ENCODE assay signal across 12 mouse cellular contexts in the genomic region with DNA sequence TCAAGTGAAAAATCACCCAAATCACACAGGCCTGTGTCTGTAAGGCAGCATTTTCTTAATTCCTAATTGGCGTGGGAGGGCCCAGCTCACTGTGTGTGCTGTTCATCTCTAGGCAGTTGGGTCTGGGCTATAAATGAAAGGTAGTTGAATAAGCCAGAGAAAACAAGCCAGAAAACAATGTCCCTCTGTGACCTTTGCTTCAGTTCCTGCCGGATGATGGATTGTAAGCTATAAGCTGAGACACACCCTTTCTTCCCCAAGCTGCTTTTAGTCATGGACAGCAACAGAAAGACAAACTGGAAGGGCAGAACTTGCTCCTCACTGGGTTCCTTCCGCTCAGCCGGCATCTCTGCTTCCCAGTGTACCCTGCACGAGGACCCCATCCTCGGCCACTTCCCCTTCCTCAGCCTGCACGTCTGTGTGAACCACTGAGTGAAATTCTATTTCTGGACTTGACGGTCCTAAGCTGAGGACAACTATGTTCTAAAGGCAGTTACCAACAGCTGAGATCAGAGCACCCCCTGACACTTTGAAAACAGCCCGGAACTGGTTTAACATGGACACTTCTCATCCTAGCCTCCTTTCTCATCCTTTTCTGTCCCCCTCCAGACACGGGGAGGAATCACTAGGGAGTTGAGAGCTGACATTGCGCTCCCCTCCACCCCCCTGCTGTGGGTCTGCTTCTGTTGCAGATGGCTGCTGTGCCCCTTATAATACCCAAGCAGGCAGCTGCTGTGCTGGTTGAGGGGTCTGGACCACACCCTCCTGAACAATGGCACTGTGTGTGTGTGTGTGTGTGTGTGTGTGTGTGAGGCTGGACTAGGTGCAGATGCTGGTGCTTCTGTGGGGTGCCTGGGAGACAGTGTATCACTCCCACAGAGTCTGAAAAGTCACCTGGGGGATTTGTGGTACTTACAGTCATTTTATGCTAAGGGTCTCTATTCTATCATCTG. TPM values are rescaled to one million over a fixed set of nuclear protein-coding genes. Genes with fewer than 3 reads are reported as not detected.
DNase-seq lines count a peak whose midpoint lies in the region; ATAC-seq and TF ChIP-seq lines count a peak whose summit lies in the region.
"Had no signal": no experiment of that assay in that cellular context is flagged by ENCODE, and none has a peak within 500 bp of the region (broad histone marks: within the 10 kb centered on the region; RNA-seq: fewer than 3 reads in every experiment).

No protein-coding gene starts in this region.

- H3K9me3 ChIP-seq in forebrain, embryonic 10.5 days, result peaks cover 7% of the 10 kb centered on the region
- peaks cover 5% of the 10 kb centered on the region for H3K9me3 ChIP-seq in forebrain, embryonic 13.5 days (replicated peaks)
- H3K9me3 ChIP-seq in midbrain, embryonic 11.5 days (ENCODE audit: control insufficient read depth, low read length), result no peaks in the 10 kb centered on the region
- no peaks in the 10 kb centered on the region for H3K9me3 ChIP-seq in midbrain, postnatal 0 days (ENCODE audit: low read length)
- H3K9me3 ChIP-seq in hindbrain, embryonic 12.5 days (replicated peaks), result no peaks in the 10 kb centered on the region
- H3K9me3 ChIP-seq: liver, embryonic 13.5 days had no signal

- no peak overlapping the region for H3K4me3 ChIP-seq in forebrain, embryonic 10.5 days
- no peak overlapping the region for H3K4me3 ChIP-seq in forebrain, embryonic 13.5 days
- H3K4me3 ChIP-seq in midbrain, embryonic 11.5 days (ENCODE audit: low read depth, low read length), result no peak overlapping the region
- no peak overlapping the region for H3K4me3 ChIP-seq in midbrain, postnatal 0 days (ENCODE audit: low read depth, low read length)
- H3K4me3 ChIP-seq in hindbrain, embryonic 12.5 days, result no peak overlapping the region
- H3K4me3 ChIP-seq: liver, embryonic 13.5 days had no signal

- 76% methylated on average over 11 of the region's 11 CpGs for WGBS in forebrain, embryonic 10.5 days
- WGBS in forebrain, embryonic 13.5 days, result 58% methylated on average over 11 of the region's 11 CpGs
- 70% methylated on average over 11 of the region's 11 CpGs for WGBS in midbrain, embryonic 11.5 days
- 60% methylated on average over 11 of the region's 11 CpGs for WGBS in midbrain, postnatal 0 days
- WGBS in hindbrain, embryonic 12.5 days, result 42% methylated on average over 11 of the region's 11 CpGs

- H3K4me1 ChIP-seq in forebrain, embryonic 10.5 days, result peaks cover 20% of the 10 kb centered on the region
- H3K4me1 ChIP-seq in forebrain, embryonic 13.5 days, result peaks cover 12% of the 10 kb centered on the region
- peaks cover 9% of the 10 kb centered on the region for H3K4me1 ChIP-seq in midbrain, embryonic 11.5 days (ENCODE audit: control insufficient read depth, insufficient read depth, low read length)
- no peaks in the 10 kb centered on the region for H3K4me1 ChIP-seq in midbrain, postnatal 0 days (ENCODE audit: insufficient read depth, low read length)
- peaks cover 15% of the 10 kb centered on the region for H3K4me1 ChIP-seq in hindbrain, embryonic 12.5 days
- H3K4me1 ChIP-seq: liver, embryonic 13.5 days had no signal

- no peaks in the 10 kb centered on the region for H3K27me3 ChIP-seq in forebrain, embryonic 10.5 days (ENCODE audit: poor library complexity, severe bottlenecking)
- no peaks in the 10 kb centered on the region for H3K27me3 ChIP-seq in forebrain, embryonic 13.5 days
- H3K27me3 ChIP-seq in midbrain, embryonic 11.5 days (ENCODE audit: control insufficient read depth, insufficient read depth, low read length), result no peaks in the 10 kb centered on the region
- H3K27me3 ChIP-seq in midbrain, postnatal 0 days (ENCODE audit: insufficient read depth, low read length), result no peaks in the 10 kb centered on the region
- no peaks in the 10 kb centered on the region for H3K27me3 ChIP-seq in hindbrain, embryonic 12.5 days
- H3K27me3 ChIP-seq: liver, embryonic 13.5 days had no signal

- ATAC-seq in forebrain, embryonic 13.5 days, result no peak
- no peak for ATAC-seq in midbrain, embryonic 11.5 days (ENCODE audit: low FRiP score)
- ATAC-seq in midbrain, postnatal 0 days (ENCODE audit: low FRiP score), result no peak
- ATAC-seq in hindbrain, embryonic 12.5 days (ENCODE audit: low FRiP score), result peak; percentile 64
- 0 out of 2 replicates have a peak, but pooled peaks have one; percentile 13 for ATAC-seq in neutrophil, adult 5-6 weeks (ENCODE audit: extremely low read depth, insufficient number of reproducible peaks, low FRiP score, poor library complexity, severe bottlenecking)

- H3K4me2 ChIP-seq in forebrain, embryonic 13.5 days, result no peak overlapping the region
- no peak overlapping the region for H3K4me2 ChIP-seq in midbrain, embryonic 11.5 days
- no peak overlapping the region for H3K4me2 ChIP-seq in midbrain, postnatal 0 days (ENCODE audit: low read depth, low read length, poor library complexity, severe bottlenecking)
- H3K4me2 ChIP-seq in hindbrain, embryonic 12.5 days (replicated peaks), result no peak overlapping the region
- H3K4me2 ChIP-seq: liver, embryonic 13.5 days had no signal

- no peak for DNase-seq in forebrain, embryonic 10.5 days (ENCODE audit: extremely low spot score, low spot score)
- DNase-seq in midbrain, embryonic 11.5 days (ENCODE audit: low spot score, missing footprints), result peak; percentile 82
- DNase-seq in midbrain, postnatal 0 days (ENCODE audit: low spot score), result no peak
- DNase-seq in thymus, adult 18-20 months, result no peak
- DNase-seq in ovary, postnatal 14 days (ENCODE audit: low spot score), result no peak
- DNase-seq: adrenal gland, adult 2 months; heart, adult 18-20 months; kidney, adult 9 months; liver, embryonic 13.5 days had no signal

- H3K9ac ChIP-seq in forebrain, embryonic 13.5 days, result no peak overlapping the region
- no peak overlapping the region for H3K9ac ChIP-seq in midbrain, embryonic 11.5 days (ENCODE audit: low read length)
- H3K9ac ChIP-seq in midbrain, postnatal 0 days (replicated peaks; ENCODE audit: low read length, poor library complexity, severe bottlenecking), result no peak overlapping the region
- H3K9ac ChIP-seq in hindbrain, embryonic 12.5 days, result no peak overlapping the region
- H3K9ac ChIP-seq: liver, embryonic 13.5 days had no signal

- no peaks in the 10 kb centered on the region for H3K36me3 ChIP-seq in forebrain, embryonic 10.5 days (replicated peaks)
- H3K36me3 ChIP-seq in forebrain, embryonic 13.5 days (ENCODE audit: poor library complexity, severe bottlenecking), result no peaks in the 10 kb centered on the region
- H3K36me3 ChIP-seq in midbrain, embryonic 11.5 days (ENCODE audit: control insufficient read depth, insufficient read depth, low read length), result no peaks in the 10 kb centered on the region
- no peaks in the 10 kb centered on the region for H3K36me3 ChIP-seq in midbrain, postnatal 0 days (ENCODE audit: insufficient read depth, low read length)
- no peaks in the 10 kb centered on the region for H3K36me3 ChIP-seq in hindbrain, embryonic 12.5 days
- H3K36me3 ChIP-seq: liver, embryonic 13.5 days had no signal

- no peak for TF ChIP-seq CTCF in midbrain, postnatal 0 days (IDR thresholded peaks at IDR 0.05)

- H3K27ac ChIP-seq in forebrain, embryonic 10.5 days, result peak overlapping the region; percentile 68
- H3K27ac ChIP-seq in forebrain, embryonic 13.5 days, result no peak overlapping the region
- H3K27ac ChIP-seq in midbrain, embryonic 11.5 days (ENCODE audit: low read depth, low read length), result no peak overlapping the region
- H3K27ac ChIP-seq in midbrain, postnatal 0 days (ENCODE audit: low read depth, low read length), result no peak overlapping the region
- peak overlapping the region; percentile 53 for H3K27ac ChIP-seq in hindbrain, embryonic 12.5 days
- H3K27ac ChIP-seq: liver, embryonic 13.5 days had no signal

RNA-seq across cellular contexts. Expression of gene Slc12a8, which starts 12.7 kb away (rescaled TPM):
- 0.77 and 1.1 TPM in 2 replicates for polyA plus RNA-seq in forebrain, embryonic 10.5 days (2016; fragmentation: Nextera tagmentation; extraction: Ambion mirVana)
- polyA plus RNA-seq in forebrain, embryonic 13.5 days (2015; fragmentation: Nextera tagmentation; extraction: Ambion mirVana), result 0.67 and 0.92 TPM in 2 replicates
- polyA plus RNA-seq in midbrain, embryonic 11.5 days (2014; fragmentation: Nextera tagmentation; extraction: Ambion mirVana), result 1.2 and 1.3 TPM in 2 replicates
- 0.71 and 0.94 TPM in 2 replicates for total RNA-seq in midbrain, postnatal 0 days (2014; rRNA removed)
- 1.1 and 1.3 TPM in 2 replicates for polyA plus RNA-seq in midbrain, postnatal 0 days (2015; fragmentation: Nextera tagmentation; extraction: Ambion mirVana)
- polyA plus RNA-seq in hindbrain, embryonic 12.5 days (2016; fragmentation: Nextera tagmentation; extraction: Ambion mirVana), result 0.65 and 0.99 TPM in 2 replicates
- 0.12 and 0.25 TPM in 2 replicates for total RNA-seq in neutrophil, adult 5-6 weeks (2017)

Comparison
In these comparisons a context has a peak if more than half of its experiments do, and no peak if none do; other contexts are left out.
1. H3K27ac ChIP-seq: peak in forebrain, embryonic 10.5 days (single experiment) and hindbrain, embryonic 12.5 days (single experiment); none in forebrain, embryonic 13.5 days (single experiment), midbrain, embryonic 11.5 days (single experiment) and midbrain, postnatal 0 days (single experiment).
2. ATAC-seq: peak in hindbrain, embryonic 12.5 days (single experiment) and neutrophil, adult 5-6 weeks (single experiment); none in forebrain, embryonic 13.5 days (single experiment), midbrain, embryonic 11.5 days (single experiment) and midbrain, postnatal 0 days (single experiment).